Mouse (Mus musculus) kidney, postnatal 36 days (tissue): Measurements from ENCODE around the gene Postn.

Experiments used
- DNase-seq, 2 experiments: peaks; one replicate each; pipeline ENCODE4 v3.0.0; 2021 to 2022; ENCODE audit warnings: mixed read lengths in 2 of 2

The Postn gene

DNA sequence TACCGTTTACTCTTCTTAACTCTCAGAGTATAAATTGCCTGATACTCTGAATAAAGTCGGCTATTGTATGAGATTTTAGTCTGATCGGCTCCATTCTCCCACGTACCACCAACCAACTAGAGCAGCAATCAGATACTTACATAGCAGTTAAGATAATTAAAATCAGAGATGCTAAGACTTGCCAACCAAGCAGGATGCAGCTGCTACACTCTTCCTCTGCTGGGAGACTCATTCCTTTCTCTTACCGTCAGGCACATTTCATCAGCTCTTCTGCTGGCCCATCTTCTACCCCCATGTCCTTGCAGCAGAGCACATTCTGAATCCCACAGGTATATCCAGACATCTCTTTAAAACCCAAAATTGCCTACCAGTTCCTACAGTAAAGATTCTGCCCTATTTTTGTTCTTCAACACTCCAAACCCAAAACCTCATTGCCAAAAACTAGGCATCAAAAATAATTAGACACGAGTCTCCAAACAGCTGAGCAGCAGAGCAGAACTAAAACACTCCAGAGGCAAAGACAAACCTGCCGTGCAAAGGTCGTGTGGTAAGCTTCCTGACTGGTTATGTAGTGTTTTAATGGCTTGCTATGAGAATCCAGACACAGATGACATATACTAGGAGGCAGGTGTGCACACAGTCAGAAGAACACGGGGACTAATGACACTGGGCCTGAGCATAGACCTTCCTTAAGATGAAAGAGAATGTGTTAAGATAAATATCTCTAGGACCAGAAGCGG lies 59.5 kb downstream of the Postn start:
- DNase-seq: peak; percentile 47 to 60

DNA sequence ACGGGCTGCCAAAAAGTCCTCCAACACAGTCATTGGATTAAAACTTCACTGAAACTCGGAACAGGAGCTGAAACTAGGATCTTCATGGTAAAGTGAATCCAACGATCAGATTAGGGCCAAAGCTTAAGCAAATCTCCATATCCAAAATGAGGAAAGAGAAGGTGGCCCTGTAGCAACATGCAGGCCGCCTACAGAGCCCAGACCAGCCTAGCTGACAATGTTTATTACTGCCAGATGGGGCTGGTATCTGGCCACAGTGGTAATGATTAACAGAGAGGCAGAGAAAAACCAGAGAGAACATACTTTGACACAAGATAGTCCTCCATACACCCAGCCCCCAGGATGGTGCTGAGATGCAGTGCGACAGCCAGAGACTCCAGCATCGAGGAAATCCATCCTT lies 60.1 kb downstream of the Postn start:
- DNase-seq: peak; percentile 25 to 31

DNA sequence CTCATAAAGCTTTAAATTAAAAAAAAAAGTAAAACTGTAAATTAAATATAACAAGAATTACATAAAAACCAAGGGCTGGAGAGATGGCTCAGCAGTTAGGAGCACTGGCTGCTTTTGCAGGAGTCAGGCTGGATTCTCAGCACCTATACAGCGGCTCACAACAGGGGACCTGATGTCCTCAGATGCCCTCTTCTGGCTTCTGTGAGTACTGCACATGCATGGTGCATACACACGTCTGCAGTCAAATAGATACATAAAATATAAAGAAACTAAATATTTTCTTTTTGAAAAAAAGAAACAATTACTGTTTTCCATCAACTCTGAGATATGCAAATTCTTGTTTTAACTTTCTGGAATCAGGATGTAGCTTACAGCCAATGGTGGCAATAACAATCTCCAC lies 60.8 kb downstream of the Postn start:
- peak in 1 of 2 experiments; percentile 11 for DNase-seq

DNA sequence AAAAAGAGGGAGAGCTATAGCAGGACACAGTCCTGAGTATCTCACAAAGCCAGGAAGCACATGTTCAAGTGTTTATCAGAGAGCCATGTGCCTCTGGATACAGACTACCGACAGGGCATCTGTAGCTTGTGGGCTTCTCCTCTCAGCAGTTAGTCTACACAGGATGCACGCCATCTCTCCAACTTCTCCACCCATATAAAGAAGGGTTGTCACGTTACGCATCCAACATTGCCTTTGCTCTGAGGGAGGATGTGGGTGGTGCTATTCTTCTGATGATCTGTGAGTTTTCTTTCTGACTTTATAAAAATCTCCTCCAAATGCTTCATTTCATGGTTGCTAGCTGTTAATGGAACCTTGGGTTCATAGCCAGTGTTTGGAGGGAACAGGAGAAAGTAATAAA lies 63.2 kb downstream of the Postn start:
- DNase-seq: no peak

DNA sequence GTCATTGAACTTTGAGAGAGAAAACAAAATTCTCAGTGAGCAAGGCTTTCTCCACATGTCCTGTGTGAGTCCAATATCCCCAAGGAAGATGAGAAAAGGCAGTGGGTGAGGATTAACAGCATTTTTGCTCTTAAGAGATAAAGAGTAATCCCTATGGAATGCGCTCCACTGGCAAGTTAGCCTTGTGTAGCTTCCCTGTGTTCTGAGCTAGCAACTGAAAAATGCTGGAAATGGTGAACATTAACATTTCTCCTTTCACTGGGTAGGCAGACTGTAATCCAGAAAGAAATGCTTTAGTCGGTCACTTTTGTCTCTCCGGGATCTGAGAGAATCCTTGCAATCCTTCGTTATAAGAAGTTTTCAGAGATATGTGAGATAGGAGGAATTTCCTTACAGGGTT lies 70.8 kb downstream of the Postn start:
- no peak for DNase-seq

DNA sequence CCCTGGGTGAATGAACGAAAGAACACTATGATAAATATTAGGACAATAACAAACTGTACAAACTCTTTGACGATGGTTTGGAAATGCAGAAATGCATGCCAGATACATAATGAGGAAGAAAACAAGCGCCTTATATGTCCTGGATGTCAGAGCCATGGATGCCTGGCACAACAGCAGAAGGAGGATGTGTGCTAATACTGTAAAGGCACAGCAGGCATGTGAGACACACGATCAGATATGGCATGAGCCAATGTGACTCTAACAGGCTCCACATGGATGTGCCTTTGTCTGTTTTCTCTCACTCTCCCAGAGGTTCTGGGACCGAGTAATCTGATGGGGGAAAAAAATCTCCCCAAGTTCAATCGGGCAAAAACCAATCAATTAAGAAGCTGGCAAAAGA lies 71.3 kb downstream of the Postn start:
- DNase-seq: no peak

DNA sequence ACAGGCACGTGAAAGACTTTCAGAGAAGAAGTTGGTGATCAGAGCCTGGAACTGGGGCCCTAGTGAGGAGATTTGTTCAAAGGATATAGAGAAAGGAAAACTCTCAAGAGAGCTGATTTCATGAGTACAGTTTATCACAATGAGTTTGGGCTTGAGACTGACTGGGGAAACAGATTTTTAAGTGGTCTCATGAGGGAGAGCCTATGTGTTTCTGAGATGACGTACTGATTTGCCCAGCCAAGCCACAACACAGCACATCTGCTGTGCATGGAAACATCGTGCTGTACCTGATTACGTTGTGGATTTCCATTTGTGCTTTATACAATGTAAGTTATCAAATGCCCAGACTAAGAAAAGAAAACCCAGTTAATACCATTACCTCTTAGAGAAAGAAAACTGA lies 71.7 kb downstream of the Postn start:
- no peak for DNase-seq

DNA sequence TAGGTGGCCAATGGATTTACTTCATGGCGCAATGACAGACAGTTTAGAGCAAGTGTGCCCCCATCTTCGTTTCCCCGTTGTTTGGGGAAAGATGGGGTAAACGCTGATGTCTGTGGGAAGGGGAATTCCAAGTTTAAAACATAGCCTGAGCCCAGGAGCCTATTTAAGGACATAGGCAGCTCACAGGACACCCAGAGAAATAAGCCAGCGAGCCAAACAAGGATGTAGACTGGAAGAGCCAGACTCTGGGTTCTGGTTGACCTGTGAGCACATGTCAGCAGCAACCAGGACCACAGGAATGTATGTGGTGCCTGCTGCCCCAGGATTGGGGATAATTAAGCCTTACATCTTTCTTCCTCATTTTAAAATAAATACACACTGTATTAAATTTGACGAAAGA lies 73.7 kb downstream of the Postn start:
- no peak for DNase-seq

DNA sequence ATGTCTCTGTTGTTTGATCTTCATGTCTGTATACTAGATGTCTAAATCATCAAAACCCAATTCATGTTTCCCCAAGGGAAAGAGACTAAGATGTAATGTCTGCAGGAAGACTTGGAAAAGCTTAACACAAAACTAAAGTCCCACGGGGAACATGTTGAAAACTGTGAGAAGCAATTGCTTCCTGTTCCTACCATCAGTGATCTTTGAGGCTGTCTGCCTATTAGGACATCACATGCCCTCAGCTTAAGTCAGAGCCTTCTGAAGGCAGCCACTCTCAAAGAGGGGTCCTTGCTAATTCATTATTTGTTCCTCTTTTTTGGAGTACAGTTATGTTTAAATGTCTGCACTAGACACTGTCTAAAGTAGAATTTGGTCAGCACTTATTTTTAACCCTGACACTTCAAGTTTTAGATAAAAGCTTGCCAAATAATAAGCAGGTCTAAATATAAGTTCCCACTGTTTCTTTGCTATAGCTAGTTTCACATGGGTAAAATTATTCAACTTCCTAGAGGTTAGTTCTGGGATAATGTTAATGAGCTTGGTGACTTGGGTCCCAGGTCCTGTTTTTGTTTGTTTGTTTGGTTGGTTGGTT lies 75.6 kb downstream of the Postn start:
- no peak for DNase-seq
